Mouse (Mus musculus) adrenal gland, postnatal 14 days (tissue): ENCODE measurements at regions not wholly inside any gene's neighbourhood (a gene's known extent, or its start where the extent isn't known, plus 50 kb on each side); places are given as distances from the start of the nearest gene placed in this dataset.

Experiments
- DNase-seq: peaks from one replicate; pipeline ENCODE4 v3.0.0; 2021; ENCODE audit warnings: mixed read lengths

GRCm38 (mm10) chr14:102925769-102926443 is 56.5 kb downstream of the Kctd12 start:
- no peak for DNase-seq

DNA sequence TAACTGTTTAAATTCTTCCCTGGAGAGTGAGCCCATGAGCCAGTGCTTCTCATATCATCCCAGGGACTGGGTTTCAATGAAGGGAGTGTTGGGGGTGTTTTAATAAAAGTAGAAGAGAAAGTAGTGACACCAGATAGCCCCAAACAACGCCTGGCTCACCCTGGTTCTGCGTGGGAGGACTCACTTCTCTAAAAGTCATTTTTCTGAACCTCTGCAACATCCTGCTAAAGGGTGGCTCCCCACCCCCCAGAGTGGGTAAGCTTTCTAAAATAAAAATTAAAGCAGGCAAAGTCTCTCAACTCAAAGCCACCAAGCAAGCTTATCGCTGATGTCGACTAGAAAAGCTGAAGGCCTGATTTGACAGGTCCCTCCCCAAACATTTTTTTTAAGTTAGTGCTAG is 57.8 kb downstream of the Kctd12 start:
- no peak for DNase-seq

- no peak for DNase-seq
Observed at GRCm38 (mm10) chr14:102922496-102922993, 59.9 kb downstream of the Kctd12 start.

- no peak for DNase-seq
Observed at GRCm38 (mm10) chr14:102920415-102920814, 62.0 kb downstream of the Kctd12 start.

- DNase-seq, result no peak
Observed at GRCm38 (mm10) chr14:102919261-102919801, 63.1 kb downstream of the Kctd12 start.

GRCm38 (mm10) chr14:102917929-102918328 is 64.5 kb downstream of the Kctd12 start:
- DNase-seq, result no peak

- no peak for DNase-seq
Observed at GRCm38 (mm10) chr14:102915918-102916317, 66.5 kb downstream of the Kctd12 start.

GRCm38 (mm10) chr14:102911582-102911981 is 70.9 kb downstream of the Kctd12 start:
- DNase-seq, result no peak

GRCm38 (mm10) chr14:102908990-102909389 is 73.4 kb downstream of the Kctd12 start:
- DNase-seq, result no peak

- no peak for DNase-seq
Observed at GRCm38 (mm10) chr14:102907411-102908103, 74.9 kb downstream of the Kctd12 start.

DNA sequence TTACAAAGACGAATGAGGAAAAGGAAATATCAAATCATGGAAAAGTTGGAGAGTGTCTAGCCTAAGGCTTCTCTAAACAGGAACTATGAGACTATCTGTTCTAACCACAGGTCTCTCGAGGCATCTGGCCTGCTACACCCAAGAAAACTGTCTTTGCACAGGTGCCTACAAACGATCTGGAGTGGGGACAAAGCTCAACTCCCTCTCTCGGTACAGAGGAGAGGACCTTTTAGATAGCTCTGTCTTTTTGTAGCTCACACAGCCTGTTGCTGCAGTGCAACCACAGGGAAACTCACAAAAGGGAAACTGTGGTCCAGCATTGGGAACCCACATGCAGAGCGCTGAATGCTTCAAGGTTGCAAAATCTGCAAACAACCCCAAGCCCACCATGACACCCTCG is 75.6 kb downstream of the Kctd12 start:
- DNase-seq, result no peak

- no peak for DNase-seq
Observed at GRCm38 (mm10) chr14:102906286-102906685, 76.2 kb downstream of the Kctd12 start.

GRCm38 (mm10) chr14:102902906-102903305 is 79.5 kb downstream of the Kctd12 start:
- peak; percentile 37 for DNase-seq

DNA sequence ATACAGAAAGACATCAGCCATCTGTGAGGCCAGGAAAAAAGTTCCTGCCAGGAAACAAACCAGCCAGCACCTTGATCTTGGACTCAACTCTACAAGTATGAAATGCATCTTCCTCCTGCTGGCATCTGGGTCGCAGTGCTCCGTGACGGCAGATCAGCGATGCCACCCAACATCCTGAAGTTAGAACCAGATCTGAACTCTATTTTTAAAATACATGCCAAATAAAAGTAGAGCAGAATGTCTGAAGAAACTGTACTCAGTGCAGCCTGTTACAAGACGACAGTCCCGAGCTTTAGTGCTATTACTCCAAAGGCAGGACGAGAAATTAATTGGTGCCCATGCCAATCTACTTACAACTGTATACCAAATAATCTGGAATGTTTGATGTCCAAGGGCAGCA is 80.2 kb downstream of the Kctd12 start:
- no peak for DNase-seq

DNA sequence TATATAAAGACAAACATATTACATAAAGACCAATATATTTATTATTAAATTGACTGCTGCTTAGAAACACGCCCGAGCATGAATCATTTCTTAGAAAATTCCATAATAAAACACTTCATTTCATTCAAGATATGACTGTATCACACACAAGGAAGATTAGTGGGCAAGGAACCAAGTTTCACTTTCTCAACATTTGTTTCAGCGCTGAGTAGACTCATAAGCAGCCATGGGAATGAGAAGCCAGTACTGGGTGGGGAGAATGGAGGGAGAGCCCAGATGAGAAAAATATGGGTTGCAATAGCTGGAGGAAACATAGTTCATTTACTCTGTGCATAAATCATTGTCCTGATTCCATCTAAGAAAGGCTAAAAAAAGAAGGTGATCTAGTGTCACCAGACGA is 84.0 kb downstream of the Kctd12 start:
- no peak for DNase-seq

DNA sequence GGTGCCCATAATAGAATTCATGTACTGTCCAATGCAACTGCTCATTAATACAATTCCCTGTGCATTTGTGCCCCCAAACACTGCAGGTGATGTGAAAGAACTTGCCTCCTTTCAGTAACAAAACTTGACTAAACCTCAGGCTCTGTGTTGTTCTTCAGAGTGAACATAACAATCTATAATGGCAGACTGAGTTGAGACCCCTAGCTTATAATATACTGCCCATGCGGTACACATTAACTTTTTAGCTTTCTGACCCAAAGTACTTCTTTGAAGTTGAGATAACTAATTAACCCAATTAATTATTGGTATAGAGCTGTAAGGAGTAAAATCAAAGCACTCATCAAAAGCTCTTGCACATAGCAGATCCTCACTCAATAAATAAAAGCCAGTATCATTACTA is 85.4 kb downstream of the Kctd12 start:
- no peak for DNase-seq

DNA sequence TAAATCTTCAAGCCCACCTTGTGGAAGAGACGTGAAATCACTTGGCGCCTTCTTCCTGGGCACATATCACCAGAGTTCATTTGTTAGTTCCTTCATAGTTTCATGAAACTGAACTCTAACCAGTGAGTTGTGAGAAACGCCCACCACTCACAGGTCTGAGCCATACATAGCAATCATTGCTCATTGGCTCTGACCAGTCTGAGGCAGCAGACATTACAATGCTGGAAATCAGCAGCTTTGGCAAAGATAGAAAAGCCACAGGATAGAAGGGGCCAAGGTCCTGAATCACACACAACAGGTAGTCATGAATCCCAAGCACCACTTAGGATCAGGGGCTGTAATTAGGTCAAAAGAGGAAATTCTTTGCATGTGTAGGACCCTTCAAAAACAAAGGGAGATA is 85.9 kb downstream of the Kctd12 start:
- no peak for DNase-seq

DNA sequence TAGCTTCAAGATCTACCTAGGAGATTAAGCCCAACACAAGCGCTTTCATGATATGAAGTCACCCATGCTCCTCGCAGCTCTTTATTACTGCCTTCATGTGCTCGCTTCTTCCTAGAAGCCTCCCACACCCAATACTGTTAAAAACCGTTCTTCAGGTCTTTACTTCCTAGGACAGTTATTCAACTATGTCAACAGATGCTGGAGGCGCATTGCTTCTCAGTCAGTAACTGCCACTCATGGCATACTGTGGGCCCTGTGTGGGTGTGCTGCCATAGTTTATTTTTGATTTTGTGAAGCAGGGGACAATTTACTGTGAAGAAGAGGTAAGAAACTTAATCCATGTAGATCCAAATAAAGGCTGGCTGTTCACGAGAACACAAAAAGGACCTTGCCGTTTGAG is 89.2 kb downstream of the Kctd12 start:
- DNase-seq, result no peak

DNA sequence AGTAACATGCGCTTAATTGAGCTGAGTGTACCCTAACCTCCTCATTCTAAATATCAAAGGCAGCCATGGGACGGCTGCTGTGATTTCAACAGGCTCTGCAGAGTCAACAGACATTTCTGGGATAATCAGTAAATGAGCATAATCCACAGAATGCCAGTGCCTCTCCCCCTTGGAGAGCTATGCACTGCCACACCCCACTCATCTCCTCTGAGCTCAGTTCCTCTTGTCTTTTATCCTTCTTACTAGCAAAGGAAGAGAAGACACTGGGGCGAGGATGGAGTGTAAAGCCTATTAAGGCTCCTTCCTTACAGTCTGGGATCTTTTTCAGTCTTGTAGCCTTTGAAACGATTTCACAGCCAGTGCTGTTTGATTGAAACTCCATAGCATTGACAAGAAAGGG is 90.9 kb downstream of the Kctd12 start:
- no peak for DNase-seq

GRCm38 (mm10) chr14:102885240-102885598 is 97.2 kb downstream of the Kctd12 start:
- DNase-seq, result no peak

- no peak for DNase-seq
Observed at GRCm38 (mm10) chr14:102884539-102885239, 97.7 kb downstream of the Kctd12 start.

DNA sequence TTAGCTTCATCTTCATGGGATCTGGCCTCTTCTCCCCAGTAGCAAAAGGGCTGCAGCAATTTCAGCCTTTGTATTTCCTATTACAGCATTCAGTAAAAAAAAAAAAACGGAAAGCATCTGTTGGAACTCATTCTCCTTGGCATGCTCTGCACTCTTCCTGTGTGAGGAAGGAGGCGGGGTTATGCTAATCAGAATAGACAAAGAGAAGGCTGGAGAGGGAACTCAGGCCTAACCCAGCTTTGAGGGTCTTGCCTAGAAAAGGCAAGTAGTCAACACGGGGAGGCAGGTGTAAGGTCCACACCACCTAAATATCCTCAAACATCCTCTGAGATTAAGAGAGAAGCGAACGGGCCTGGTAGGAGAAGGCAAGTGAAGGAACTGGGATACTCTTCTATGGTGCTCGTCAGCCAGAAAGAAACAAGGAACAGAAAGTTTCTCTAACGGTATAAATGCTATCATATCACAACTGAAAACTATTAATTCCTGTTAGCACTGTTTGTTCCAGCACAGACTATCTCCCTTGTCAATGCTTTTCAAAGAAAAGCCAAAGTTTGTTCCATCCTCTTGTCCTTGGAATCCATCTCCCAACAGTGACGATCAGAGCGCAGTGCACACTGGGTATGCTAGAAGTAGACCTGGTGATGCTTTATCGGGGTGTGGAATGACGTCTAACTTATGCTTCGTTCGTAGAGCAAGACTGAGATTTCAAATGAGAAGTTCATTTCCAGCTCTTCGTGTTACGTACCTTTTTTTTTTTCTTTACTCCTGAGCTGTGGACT is 98.9 kb downstream of the Kctd12 start:
- peak; percentile 16 for DNase-seq
